Mouse (Mus musculus) gastrocnemius, postnatal 10 days (tissue): ENCODE results near the gene Tmem109. TPM values are rescaled to one million over a fixed set of nuclear protein-coding genes. Genes with fewer than 3 reads are reported as not detected.

Experiments used
- DNase-seq: peaks from one replicate; pipeline ENCODE4 v3.0.0; 2021; ENCODE audit warnings: mixed read lengths
- total RNA-seq, 2 experiments: library from RNA; stranded (reverse); gene quantifications; 2 replicates each; pipeline ENCODE4 v1.2.3; 2021

The Tmem109 gene
- total RNA-seq, 2 experiments from 2014 or later, result 208 to 212 TPM

DNA sequence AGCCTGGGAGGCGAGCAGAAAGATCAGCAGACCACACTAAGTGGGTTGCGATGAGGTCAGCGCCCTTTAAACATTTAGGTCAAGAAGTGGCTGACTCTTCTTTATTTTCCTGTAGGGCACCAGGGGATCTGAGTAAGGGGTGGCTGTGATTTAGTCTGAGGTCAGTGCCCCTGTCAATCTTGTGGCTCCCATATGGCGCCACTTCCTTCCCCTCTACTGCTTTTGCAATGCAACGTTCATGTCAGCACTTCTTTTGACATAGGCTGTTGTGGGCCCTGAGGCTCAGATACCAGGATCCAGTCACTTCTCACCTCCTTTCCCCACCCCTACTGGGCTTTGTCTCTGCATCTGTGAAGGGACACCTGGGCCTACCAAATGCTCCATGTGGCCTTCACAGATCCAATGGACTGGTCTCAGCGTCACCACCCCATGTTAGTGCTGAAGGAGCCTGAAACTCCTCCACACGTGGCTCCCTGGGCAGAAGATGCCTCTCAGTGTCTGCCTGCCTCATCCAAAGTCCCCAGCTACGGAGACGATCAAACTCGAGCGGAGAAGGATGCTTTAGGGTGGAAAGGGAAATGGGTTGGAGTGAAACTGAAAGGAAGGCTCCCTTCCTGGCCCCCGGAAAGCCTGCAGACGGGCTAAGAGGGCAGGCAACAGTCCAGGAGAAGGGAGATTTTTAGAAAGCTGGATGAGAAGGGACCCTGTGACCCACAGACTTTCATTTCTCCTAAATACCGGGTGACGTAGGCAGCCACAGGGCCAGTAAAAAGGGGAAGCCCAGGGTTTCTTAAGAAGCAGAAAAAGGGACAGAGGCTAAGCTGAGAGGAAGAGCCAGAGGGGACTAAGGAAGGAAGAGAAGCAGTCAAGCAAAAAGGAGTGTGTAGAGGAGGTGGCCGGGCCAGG is 39.8 kb downstream of the Tmem109 start:
- no peak for DNase-seq

DNA sequence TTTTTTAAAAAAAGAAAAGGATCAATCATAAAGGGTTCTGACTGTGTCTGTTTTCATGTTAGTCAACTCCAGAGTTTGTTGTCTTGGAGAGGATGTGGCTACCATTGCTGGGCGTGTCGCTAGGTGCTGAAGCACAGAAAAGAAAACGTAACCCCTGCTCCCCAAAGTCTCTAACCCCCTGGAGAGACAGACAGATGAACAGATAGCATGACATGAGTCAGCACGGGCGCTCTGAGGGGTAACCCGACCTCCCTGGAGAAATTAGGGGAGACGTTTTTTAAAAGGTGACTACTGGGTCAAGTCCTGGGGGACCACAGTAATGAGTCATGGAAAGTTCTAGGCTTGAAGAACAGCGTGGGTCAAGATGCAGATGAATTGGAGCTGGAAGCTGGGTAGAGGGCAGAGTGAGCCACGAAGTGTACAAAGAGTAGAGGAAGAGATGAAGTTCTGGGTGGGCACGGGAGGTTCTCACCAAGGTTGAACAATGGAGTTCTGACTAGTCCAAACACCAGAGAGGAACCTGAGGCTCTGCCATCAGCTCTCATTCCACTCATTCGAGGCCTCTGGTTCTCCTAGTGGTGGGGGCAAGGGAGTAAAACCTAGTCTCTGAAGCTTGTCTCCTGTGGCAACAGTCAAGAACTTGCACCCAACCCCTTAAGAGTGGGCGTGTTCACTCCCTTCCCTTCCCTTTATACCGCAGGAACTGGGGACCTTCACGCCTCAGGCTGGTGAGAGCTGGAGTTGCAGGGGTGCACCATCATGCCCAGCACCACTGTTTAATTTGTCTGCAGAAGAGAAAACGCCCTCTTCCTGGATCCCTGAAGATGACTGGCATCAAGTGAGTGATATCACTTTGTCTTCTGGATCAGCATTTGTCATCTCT is 42.5 kb downstream of the Tmem109 start, which contains the start of gene Slc15a3:
TSS of gene Slc15a3 (plus strand) at position 718 of the 883 bp plus-strand sequence.
- no peak for DNase-seq

DNA sequence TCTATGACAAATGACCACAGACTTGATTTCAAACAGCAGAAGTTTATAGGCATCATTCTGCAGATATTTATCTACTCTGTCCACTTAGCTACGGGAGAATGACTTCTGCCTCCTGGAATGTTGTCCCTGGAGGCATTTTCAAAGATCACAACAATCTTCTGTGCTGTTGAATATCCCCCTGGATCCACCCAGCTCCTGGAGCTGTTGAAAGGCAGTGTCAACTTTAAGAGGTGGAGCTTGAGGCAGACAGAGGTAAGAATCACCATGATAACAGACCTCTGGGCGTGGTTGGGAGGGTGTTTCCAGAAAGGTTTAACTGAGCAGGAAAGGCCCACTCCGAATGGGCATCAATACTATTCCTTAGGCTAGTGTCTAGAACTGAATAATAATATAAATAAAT is 46.1 kb downstream of the Tmem109 start:
- no peak for DNase-seq

DNA sequence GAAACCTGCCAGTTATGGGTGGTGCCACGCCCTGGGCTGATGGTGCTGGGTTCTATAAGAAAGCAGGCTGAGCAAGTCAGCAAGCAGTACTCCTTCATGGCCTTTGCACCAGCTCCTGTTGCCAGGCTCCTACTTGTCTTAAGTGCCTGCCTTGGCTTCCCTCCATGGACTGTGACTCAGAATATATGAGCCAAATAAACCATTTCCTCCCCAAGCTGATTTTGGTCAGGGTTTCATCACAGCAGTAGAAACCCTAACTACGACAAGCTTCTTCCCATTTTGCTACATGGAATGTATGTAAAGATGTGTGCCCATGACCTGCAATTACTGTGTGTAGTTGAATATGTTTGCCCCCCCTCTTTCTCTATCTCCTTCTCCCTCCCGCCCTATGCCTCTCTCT is 48.2 kb downstream of the Tmem109 start:
- DNase-seq, result no peak

GRCm38 (mm10) chr19:10832030-10832429 is 49.8 kb downstream of the Tmem109 start:
- DNase-seq, result no peak

GRCm38 (mm10) chr19:10831424-10831823 is 50.4 kb downstream of the Tmem109 start:
- peak; percentile 76 for DNase-seq

GRCm38 (mm10) chr19:10829436-10830175 is 52.2 kb downstream of the Tmem109 start, which contains the start of gene Cd6:
Gene Cd6, minus strand, starts transcription at chr19:10830058.
- DNase-seq, result no peak

- DNase-seq, result no peak
Measured at GRCm38 (mm10) chr19:10828321-10828720, 53.5 kb downstream of the Tmem109 start.

DNA sequence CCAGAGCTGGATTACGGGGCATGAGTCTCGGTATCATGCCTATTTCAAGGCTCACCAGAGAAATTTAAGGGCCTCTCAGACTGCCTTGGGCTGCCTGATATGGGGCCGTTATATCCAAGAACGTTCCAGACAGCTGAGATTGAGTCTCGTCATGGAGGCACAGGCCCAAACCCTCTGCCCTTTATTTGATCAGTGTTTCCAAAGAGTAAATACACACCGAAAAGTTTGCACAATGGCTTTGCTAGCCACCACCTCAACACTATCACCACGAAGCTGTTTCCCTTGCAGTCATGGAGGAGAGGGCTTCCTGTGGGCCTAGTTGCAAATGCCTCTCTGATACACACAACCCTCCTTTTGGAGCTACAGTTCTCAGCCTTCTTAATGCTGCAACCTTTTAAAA is 57.7 kb downstream of the Tmem109 start:
- DNase-seq, result no peak

- DNase-seq, result no peak
Measured at GRCm38 (mm10) chr19:10822534-10822933, 59.3 kb downstream of the Tmem109 start.

DNA sequence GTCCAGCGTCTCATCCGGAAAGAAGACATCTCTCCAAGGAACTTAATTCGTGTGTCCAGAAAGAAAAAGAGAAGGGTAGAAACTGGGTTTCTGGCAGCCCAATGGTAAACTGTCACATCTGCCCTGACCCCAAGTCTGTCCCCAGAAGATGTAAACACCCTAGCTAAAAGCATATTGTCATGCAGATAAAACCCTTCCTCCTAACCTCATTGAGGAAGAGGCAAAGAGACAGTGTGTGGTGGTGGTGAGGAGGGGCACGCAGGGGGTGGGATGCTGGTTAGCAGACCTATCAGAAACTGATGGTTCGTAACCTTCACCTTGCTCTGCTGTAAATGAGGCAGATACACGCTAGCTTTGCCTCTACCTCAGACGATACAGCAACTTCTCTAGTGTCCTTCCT is 60.5 kb downstream of the Tmem109 start:
- DNase-seq, result no peak

Other genes with a start within 250 kb of the Tmem109 start
- gene Vwce, start 247.8 kb downstream of the Tmem109 start, total RNA-seq, result under 1 TPM; 0.05 to 0.81 TPM
- not detected for gene Pga5, start 203.9 kb downstream of the Tmem109 start, total RNA-seq
- gene Vps37c, start 193.3 kb downstream of the Tmem109 start, total RNA-seq, result 10 to 100 TPM; 17.3 to 23.1 TPM
- gene Cd5, start 143.0 kb downstream of the Tmem109 start, total RNA-seq, result under 1 TPM in 1 of 2 experiments, not detected in 1; 0.25 TPM
- gene Cd6, start 51.9 kb downstream of the Tmem109 start, total RNA-seq, result under 1 TPM in 1 of 2 experiments, not detected in 1; 0.26 TPM
- gene Slc15a3, start 42.3 kb downstream of the Tmem109 start, total RNA-seq, result 1 to 10 TPM in 1 of 2 experiments, under 1 TPM in 1; 0.75 to 1.6 TPM
- gene Tmem132a, start 12.1 kb downstream of the Tmem109 start, total RNA-seq, result 10 to 100 TPM; 26.9 to 29.9 TPM
- gene Prpf19, start 13.2 kb upstream of the Tmem109 start, total RNA-seq, result 100 to 1,000 TPM; 264 to 270 TPM
- under 1 TPM in 1 of 2 experiments, not detected in 1; 0.23 TPM for gene Zp1, start 38.6 kb upstream of the Tmem109 start, total RNA-seq
- under 1 TPM in 1 of 2 experiments, not detected in 1; 0.14 TPM for gene Ptgdr2, start 55.2 kb upstream of the Tmem109 start, total RNA-seq
- 10 to 100 TPM; 26.9 to 27.3 TPM for gene Ccdc86, start 67.3 kb upstream of the Tmem109 start, total RNA-seq
- not detected for gene Ms4a10, start 92.7 kb upstream of the Tmem109 start, total RNA-seq
- not detected for gene Ms4a15, start 111.2 kb upstream of the Tmem109 start, total RNA-seq
- not detected for gene Ms4a18, start 136.0 kb upstream of the Tmem109 start, total RNA-seq
- gene Ms4a8a, start 199.1 kb upstream of the Tmem109 start, total RNA-seq, result 1 to 10 TPM in 1 of 2 experiments, under 1 TPM in 1; 0.73 to 1.1 TPM
- gene 1700017D01Rik, start 248.9 kb upstream of the Tmem109 start, total RNA-seq, result under 1 TPM; 0.19 to 0.29 TPM